Mouse (Mus musculus) midbrain, embryonic 11.5 days (tissue): ENCODE results near the gene Ttc25. TPM values are rescaled to one million over a fixed set of nuclear protein-coding genes. Genes with fewer than 3 reads are reported as not detected.

ENCODE experiments used
- polyA plus RNA-seq: library from polyadenylated mRNA; unstranded; fragments of >200 nt; fragmentation: Nextera tagmentation; extraction: Ambion mirVana; gene quantifications from 2 replicates; pipeline ENCODE4 v1.2.1, GENCODE M21; 2014

Ttc25 gene
- polyA plus RNA-seq, 1 experiment from 2014 or later: 1.8 TPM

Other genes starting within 250 kb of the Ttc25 start
- 1,701 and 1,853 TPM in 2 replicates for gene Eif1, start 225.7 kb upstream of the Ttc25 start, polyA plus RNA-seq
- 0.68 and 0.79 TPM in 2 replicates for gene Gast, start 211.2 kb upstream of the Ttc25 start, polyA plus RNA-seq
- 16.4 TPM in 2 replicates for gene Hap1, start 189.5 kb upstream of the Ttc25 start, polyA plus RNA-seq
- 23.5 and 25.2 TPM in 2 replicates for gene Jup, start 147.8 kb upstream of the Ttc25 start, polyA plus RNA-seq
- 19.3 and 19.7 TPM in 2 replicates for gene P3h4, start 130.8 kb upstream of the Ttc25 start, polyA plus RNA-seq
- gene Fkbp10, start 129.9 kb upstream of the Ttc25 start, polyA plus RNA-seq: 33.0 and 36.2 TPM in 2 replicates
- gene Nt5c3b, start 103.8 kb upstream of the Ttc25 start, polyA plus RNA-seq: 88.9 and 91.6 TPM in 2 replicates
- gene Klhl10, start 103.7 kb upstream of the Ttc25 start, polyA plus RNA-seq: 0.44 and 0.61 TPM in 2 replicates
- 13.8 and 14.0 TPM in 2 replicates for gene Klhl11, start 72.9 kb upstream of the Ttc25 start, polyA plus RNA-seq
- gene Acly, start 17.6 kb upstream of the Ttc25 start, polyA plus RNA-seq: 298 and 314 TPM in 2 replicates
- 15.7 and 16.9 TPM in 2 replicates for gene Cnp, start 29.3 kb downstream of the Ttc25 start, polyA plus RNA-seq
- gene Nkiras2, start 73.6 kb downstream of the Ttc25 start, polyA plus RNA-seq: 96.4 and 110 TPM in 2 replicates
- 96.1 TPM in 2 replicates for gene Dnajc7, start 74.6 kb downstream of the Ttc25 start, polyA plus RNA-seq
- gene Zfp385c, start 146.8 kb downstream of the Ttc25 start, polyA plus RNA-seq: 0.72 TPM in 1 of 2 replicates, not detected in the other
- 2.0 and 2.1 TPM in 2 replicates for gene Dhx58, start 158.7 kb downstream of the Ttc25 start, polyA plus RNA-seq
- gene Kat2a, start 166.9 kb downstream of the Ttc25 start, polyA plus RNA-seq: 44.4 and 57.2 TPM in 2 replicates
- 0.47 and 0.52 TPM in 2 replicates for gene Hspb9, start 168.2 kb downstream of the Ttc25 start, polyA plus RNA-seq
- gene Rab5c, start 192.6 kb downstream of the Ttc25 start, polyA plus RNA-seq: 83.6 and 85.0 TPM in 2 replicates
- 2.7 and 2.9 TPM in 2 replicates for gene Kcnh4, start 214.3 kb downstream of the Ttc25 start, polyA plus RNA-seq
- gene Hcrt, start 217.3 kb downstream of the Ttc25 start, polyA plus RNA-seq: not detected in 2 replicates
- gene Ghdc, start 225.3 kb downstream of the Ttc25 start, polyA plus RNA-seq: 1.3 and 1.7 TPM in 2 replicates